Mouse (Mus musculus) liver, postnatal 0 days (tissue): ENCODE data around the gene Cd86. TPM values are rescaled to one million over a fixed set of nuclear protein-coding genes. Genes with fewer than 3 reads are reported as not detected.

Experiments
- ATAC-seq: fragments of 200-750 bp; cut with Nextera tagmentation; 2 replicates; pipeline ENCODE4 v1.8.0; 2017; ENCODE audit warnings: mild to moderate bottlenecking, moderate library complexity
- DNase-seq: peaks from one replicate; pipeline ENCODE4 v3.0.0-alpha.2; 2016
- H3K27ac ChIP-seq: fragments of 300-500 bp; sonication (generic); 2 replicates; pipeline ENCODE4 v1.5.1; 2014; ENCODE audit warnings: antibody characterized with exemption, moderate library complexity, mild to moderate bottlenecking, low read depth
- H3K27me3 ChIP-seq: fragments of 300-500 bp; sonication (generic); 2 replicates; pipeline ENCODE4 v1.6.1; 2014; ENCODE audit warnings: low read length, control low read depth, mixed read lengths; ENCODE audit not compliant: insufficient read depth
- H3K36me3 ChIP-seq: fragments of 300-500 bp; sonication (generic); replicated peaks from 2 replicates; pipeline ENCODE4 v1.6.1; 2014; ENCODE audit warnings: mild to moderate bottlenecking, control low read depth, low read length, moderate library complexity, mixed read lengths; ENCODE audit not compliant: insufficient read depth
- H3K4me1 ChIP-seq: fragments of 300-500 bp; sonication (generic); 2 replicates; pipeline ENCODE4 v1.6.1; 2014; ENCODE audit warnings: antibody characterized with exemption, mild to moderate bottlenecking, control low read depth; ENCODE audit not compliant: insufficient read depth
- H3K4me2 ChIP-seq: fragments of 300-500 bp; sonication (generic); 2 replicates; pipeline ENCODE4 v1.6.1; 2014; ENCODE audit warnings: low read depth, mild to moderate bottlenecking, low read length, moderate library complexity, mixed read lengths
- H3K4me3 ChIP-seq: fragments of 300-500 bp; sonication (generic); 2 replicates; pipeline ENCODE4 v1.5.1; 2014; ENCODE audit warnings: low read depth, low read length
- H3K9ac ChIP-seq: fragments of 300-500 bp; sonication (generic); replicated peaks from 2 replicates; pipeline ENCODE4 v1.6.1; 2014; ENCODE audit warnings: mild to moderate bottlenecking, moderate library complexity
- H3K9me3 ChIP-seq: fragments of 300-500 bp; sonication (generic); 2 replicates; pipeline ENCODE4 v1.6.1; 2016; ENCODE audit warnings: mild to moderate bottlenecking, control low read depth, low read length, mixed read lengths
- CTCF ChIP-seq: sonication (generic); IDR thresholded peaks from 2 replicates; pipeline ENCODE4 v1.5.1; 2016; ENCODE audit warnings: antibody characterized with exemption, low read depth
- EP300 ChIP-seq: IDR thresholded peaks from 2 replicates; pipeline ENCODE4 v1.6.1; 2016; ENCODE audit warnings: antibody characterized with exemption, low read depth, mild to moderate bottlenecking
- WGBS: fragments of 180-500 bp; shearing (Covaris S2); extraction: QIAGEN DNeasy Blood & Tissue Kit; methylation state at CpG from one replicate; pipeline ENCODE4 v1.1.7; 2014; ENCODE audit not compliant: insufficient replicate concordance; 5-methylcytosine and 5-hydroxymethylcytosine counted together
- polyA plus RNA-seq: library from polyadenylated mRNA; unstranded; fragments of >200 nt; fragmentation: Nextera tagmentation; extraction: Ambion mirVana; gene quantifications from 2 replicates; pipeline ENCODE4 v1.2.1, GENCODE M21; 2015

Cd86 gene
- polyA plus RNA-seq, 1 experiment from 2014 or later, result 9.3 TPM

GRCm38 (mm10) chr16:36684325-36684918 lies 18.5 kb upstream of the Cd86 start:
- Histone ChIP-seq H3K9ac (no peak overlapping the region), H3K27me3 (no peaks in the 10 kb centered on the region), H3K4me1 (no peaks in the 10 kb centered on the region), H3K36me3 (no peaks in the 10 kb centered on the region), H3K27ac (no peak overlapping the region), H3K4me2 (no peak overlapping the region), H3K9me3 (no peaks in the 10 kb centered on the region), H3K4me3 (no peak overlapping the region)
- DNase-seq, result no peak
- WGBS, result 70% methylated on average over 6 of the region's 6 CpGs
- ATAC-seq, result no peak
- no peak for TF ChIP-seq CTCF
- no peak for TF ChIP-seq EP300

GRCm38 (mm10) chr16:36681829-36682228 lies 15.9 kb upstream of the Cd86 start:
- no peak overlapping the region for H3K27ac ChIP-seq
- 81% methylated on average over 3 of the region's 3 CpGs for WGBS

GRCm38 (mm10) chr16:36675902-36676301 lies 10.0 kb upstream of the Cd86 start:
- no peak for DNase-seq
- Histone ChIP-seq H3K27ac (no peak overlapping the region), H3K27me3 (no peaks in the 10 kb centered on the region), H3K4me3 (no peak overlapping the region), H3K36me3 (no peaks in the 10 kb centered on the region), H3K9ac (no peak overlapping the region), H3K4me1 (no peaks in the 10 kb centered on the region), H3K4me2 (no peak overlapping the region), H3K9me3 (no peaks in the 10 kb centered on the region)
- WGBS, result 71% methylated on average over 2 of the region's 2 CpGs
- no peak for ATAC-seq
- TF ChIP-seq CTCF (no peak), EP300 (no peak)

More at GRCm38 (mm10) chr16:36681829-36682228, 15.9 kb upstream of the Cd86 start:
- no peak overlapping the region for H3K9ac ChIP-seq
- no peak for ATAC-seq
- H3K4me1 ChIP-seq, result no peaks in the 10 kb centered on the region
- DNase-seq, result no peak
- no peaks in the 10 kb centered on the region for H3K36me3 ChIP-seq
- H3K9me3 ChIP-seq, result no peaks in the 10 kb centered on the region
- H3K4me3 ChIP-seq, result no peak overlapping the region
- no peak overlapping the region for H3K4me2 ChIP-seq
- TF ChIP-seq EP300 (no peak), CTCF (no peak)
- no peaks in the 10 kb centered on the region for H3K27me3 ChIP-seq

GRCm38 (mm10) chr16:36675304-36675703 lies 9.4 kb upstream of the Cd86 start:
- Histone ChIP-seq H3K9ac (no peak overlapping the region), H3K9me3 (no peaks in the 10 kb centered on the region), H3K36me3 (no peaks in the 10 kb centered on the region), H3K4me2 (no peak overlapping the region), H3K27ac (no peak overlapping the region), H3K27me3 (no peaks in the 10 kb centered on the region), H3K4me1 (no peaks in the 10 kb centered on the region), H3K4me3 (no peak overlapping the region)
- 15% methylated on average over 2 of the region's 2 CpGs for WGBS
- no peak for DNase-seq
- ATAC-seq, result no peak
- TF ChIP-seq EP300 (no peak), CTCF (no peak)

GRCm38 (mm10) chr16:36674457-36675204 lies 8.8 kb upstream of the Cd86 start:
- ATAC-seq (no peak), DNase-seq (peak; percentile 25)
- 57% methylated on average over 7 of the region's 7 CpGs for WGBS
- Histone ChIP-seq H3K4me2 (no peak overlapping the region), H3K9ac (no peak overlapping the region), H3K4me3 (no peak overlapping the region), H3K9me3 (no peaks in the 10 kb centered on the region), H3K4me1 (no peaks in the 10 kb centered on the region), H3K27ac (no peak overlapping the region), H3K27me3 (no peaks in the 10 kb centered on the region), H3K36me3 (no peaks in the 10 kb centered on the region)
- no peak for TF ChIP-seq EP300
- no peak for TF ChIP-seq CTCF

GRCm38 (mm10) chr16:36673196-36673595 lies 7.3 kb upstream of the Cd86 start:
- no peak overlapping the region for H3K4me3 ChIP-seq
- DNase-seq (no peak), ATAC-seq (0 out of 2 replicates have a peak, but pooled peaks have one; percentile 40)
- no peaks in the 10 kb centered on the region for H3K9me3 ChIP-seq
- H3K9ac ChIP-seq, result no peak overlapping the region
- WGBS, result 52% methylated on average over 4 of the region's 4 CpGs
- no peaks in the 10 kb centered on the region for H3K36me3 ChIP-seq
- H3K4me2 ChIP-seq, result no peak overlapping the region
- no peak overlapping the region for H3K27ac ChIP-seq
- H3K27me3 ChIP-seq, result no peaks in the 10 kb centered on the region
- TF ChIP-seq EP300, result no peak
- no peak for TF ChIP-seq CTCF
- no peaks in the 10 kb centered on the region for H3K4me1 ChIP-seq
